Mouse (Mus musculus) bone marrow, adult 2 months (tissue): ENCODE measurements around the gene Gm42674.

Experiments
- CTCF ChIP-seq: fragments of 200-500 bp; IDR thresholded peaks from 2 replicates; pipeline ENCODE4 v1.5.1; 2011; ENCODE audit warnings: low read length, control low read depth; ENCODE audit not compliant: control insufficient read depth, insufficient read depth
- POLR2A ChIP-seq: fragments of 200-500 bp; IDR thresholded peaks from 2 replicates; pipeline ENCODE4 v1.6.1; 2011; ENCODE audit warnings: low read depth, mild to moderate bottlenecking, control low read depth, low read length, borderline replicate concordance; ENCODE audit not compliant: control insufficient read depth

DNA sequence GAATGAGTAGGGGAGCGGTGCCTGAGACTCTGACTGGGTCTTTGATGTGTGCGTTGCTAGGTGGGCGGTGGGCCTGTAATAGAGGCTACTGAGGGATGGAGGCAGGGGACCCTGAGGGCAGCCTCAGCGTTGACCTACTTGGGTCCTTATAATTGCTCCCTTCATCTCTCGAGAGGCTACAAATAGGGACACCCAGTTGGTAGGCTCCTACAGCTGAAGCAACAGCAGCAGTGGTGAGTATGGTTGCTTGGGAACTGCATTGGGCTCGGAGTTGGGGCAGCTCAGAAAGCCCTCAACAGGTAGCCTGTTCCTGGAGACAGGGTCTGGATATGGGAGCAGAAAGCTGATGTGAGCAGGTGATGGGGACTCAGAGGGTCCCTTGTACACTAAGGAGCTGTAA, 1.7 kb upstream of the Gm42674 start:
- TF ChIP-seq POLR2A (no peak), CTCF (no peak)
